Mouse (Mus musculus) ES-Bruce4 (cell line): ENCODE data around the gene Gm11634.

Experiments used
- CTCF ChIP-seq: IDR thresholded peaks from one replicate; pipeline ENCODE4 v1.8.1; 2011; ENCODE audit warnings: low read depth, low read length
- EP300 ChIP-seq: IDR thresholded peaks from 2 replicates; pipeline ENCODE4 v1.6.1; 2011; ENCODE audit warnings: low read depth, low read length; ENCODE audit not compliant: insufficient read depth

DNA sequence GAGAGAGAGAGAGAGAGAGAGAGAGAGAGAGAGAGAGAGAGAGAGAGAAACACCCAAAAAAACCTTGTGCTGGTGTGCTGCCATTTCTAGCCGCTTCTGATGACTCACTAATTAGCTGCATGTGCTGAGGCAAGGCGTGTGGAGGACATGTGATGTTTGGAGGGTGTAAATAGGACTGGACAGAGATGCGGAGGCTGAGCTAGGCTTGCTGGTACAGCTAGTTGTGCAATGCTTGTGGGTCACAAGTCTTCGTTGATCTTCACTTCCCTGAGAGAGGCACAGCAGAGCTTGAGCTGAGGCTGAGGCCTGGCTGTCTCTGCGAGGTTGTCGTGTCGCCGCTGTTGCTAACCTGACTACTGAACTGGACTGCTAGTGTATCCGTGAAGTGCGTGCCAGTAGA lies 11.4 kb downstream of the Gm11634 start:
- no peak for TF ChIP-seq EP300
- no peak for TF ChIP-seq CTCF
